Mouse (Mus musculus) T-cell, adult 2 months (primary cell): ENCODE measurements around the gene Nxpe2.

Source experiments
- DNase-seq: peaks from one replicate; pipeline ENCODE4 v3.0.0; 2022; ENCODE audit warnings: low spot score

Gene Nxpe2

GRCm38 (mm10) chr9:48294754-48295153, 58.5 kb downstream of the Nxpe2 start:
- no peak for DNase-seq

GRCm38 (mm10) chr9:48290281-48290680, 63.0 kb downstream of the Nxpe2 start:
- no peak for DNase-seq

GRCm38 (mm10) chr9:48284221-48284620, 69.0 kb downstream of the Nxpe2 start:
- DNase-seq: no peak

- DNase-seq: no peak
These were observed 76.4 kb downstream of the Nxpe2 start for GRCm38 (mm10) chr9:48276831-48277230.
